Mouse (Mus musculus): ENCODE data around the gene Adamts9. TPM values are rescaled to one million over a fixed set of nuclear protein-coding genes. Genes with fewer than 3 reads are reported as not detected.

The Adamts9 gene
- total RNA-seq (2021): 10 to 100 TPM in 1 of 2 experiments, 1 to 10 TPM in 1; 8.9 to 10.3 TPM

DNA sequence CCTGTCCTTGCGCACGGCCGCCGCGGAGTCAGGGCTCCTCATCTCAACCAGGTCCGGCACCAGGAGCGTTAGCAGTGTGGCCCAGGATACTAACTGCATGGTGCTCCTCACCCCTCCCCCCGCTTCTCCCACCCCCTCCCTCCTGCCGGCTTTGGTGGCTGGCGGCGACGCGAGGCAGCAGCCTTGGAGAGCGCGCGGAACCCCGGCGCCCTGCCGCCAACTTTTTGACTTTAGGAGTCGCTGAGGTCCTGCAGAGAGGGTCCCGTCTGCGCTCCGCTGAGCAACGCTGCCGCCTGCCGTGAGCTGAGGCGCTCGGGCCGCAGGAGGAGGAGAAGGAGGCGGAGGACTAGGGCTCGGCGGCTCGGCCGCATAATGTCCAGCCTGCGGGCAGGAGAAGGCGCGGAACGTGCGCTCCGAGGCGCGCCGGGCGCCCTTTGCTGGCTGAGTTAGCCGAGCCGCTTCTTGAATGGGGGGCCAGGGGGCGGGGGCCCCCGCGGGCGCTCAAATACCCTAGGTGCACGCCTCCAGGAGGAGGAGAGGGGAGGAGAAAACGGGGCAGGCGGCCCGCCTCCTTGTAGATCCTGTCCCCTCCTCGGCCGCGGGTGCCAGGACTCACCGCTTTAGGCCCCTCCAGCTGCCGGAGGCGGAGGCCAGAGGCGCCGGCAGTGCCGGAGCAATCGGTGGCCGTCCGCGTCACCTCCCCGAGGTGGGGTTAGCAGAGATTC is at the start of gene Adamts9:
Gene Adamts9 (minus strand): TSS at position 436 of the 725 bp plus-strand sequence.
- peak; percentile 45 to 51 for DNase-seq

DNA sequence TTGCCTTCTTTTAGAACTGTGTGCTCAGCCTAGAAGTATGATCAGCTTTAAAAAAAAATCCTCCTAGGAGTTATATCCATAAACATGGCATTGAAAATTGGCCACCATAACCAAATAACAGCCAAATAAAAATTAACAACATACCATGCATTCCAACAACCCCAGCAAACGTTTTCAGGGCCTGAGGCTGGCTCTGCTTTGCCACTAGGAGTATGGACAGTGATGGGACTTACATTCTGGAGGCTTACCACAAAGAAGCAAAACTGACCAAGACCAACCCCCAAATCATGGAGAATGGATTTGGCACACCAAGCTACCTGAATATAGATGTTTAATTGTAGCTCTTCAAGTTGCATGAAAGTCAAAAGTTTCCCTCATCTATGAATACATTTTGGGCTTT is 48.3 kb upstream of the Adamts9 start:
- no peak for DNase-seq

DNA sequence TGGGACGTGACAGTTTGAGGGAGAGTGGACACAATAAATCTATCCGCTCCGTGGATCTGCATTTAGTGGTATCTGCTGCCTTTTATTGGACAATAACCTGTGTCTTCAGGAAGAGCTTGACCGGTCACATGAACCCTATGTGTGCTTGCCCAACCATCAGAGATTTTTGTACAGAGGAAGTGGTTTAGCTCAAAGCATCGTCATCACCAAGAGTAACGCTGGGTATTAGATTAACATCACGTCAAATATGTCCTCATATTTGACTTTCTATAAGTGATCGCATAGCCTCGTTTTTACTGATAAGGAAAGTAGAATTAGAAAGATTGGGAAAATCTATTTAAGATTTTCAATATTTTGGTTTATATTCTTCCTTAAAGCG is 45.3 kb upstream of the Adamts9 start:
- DNase-seq: no peak

DNA sequence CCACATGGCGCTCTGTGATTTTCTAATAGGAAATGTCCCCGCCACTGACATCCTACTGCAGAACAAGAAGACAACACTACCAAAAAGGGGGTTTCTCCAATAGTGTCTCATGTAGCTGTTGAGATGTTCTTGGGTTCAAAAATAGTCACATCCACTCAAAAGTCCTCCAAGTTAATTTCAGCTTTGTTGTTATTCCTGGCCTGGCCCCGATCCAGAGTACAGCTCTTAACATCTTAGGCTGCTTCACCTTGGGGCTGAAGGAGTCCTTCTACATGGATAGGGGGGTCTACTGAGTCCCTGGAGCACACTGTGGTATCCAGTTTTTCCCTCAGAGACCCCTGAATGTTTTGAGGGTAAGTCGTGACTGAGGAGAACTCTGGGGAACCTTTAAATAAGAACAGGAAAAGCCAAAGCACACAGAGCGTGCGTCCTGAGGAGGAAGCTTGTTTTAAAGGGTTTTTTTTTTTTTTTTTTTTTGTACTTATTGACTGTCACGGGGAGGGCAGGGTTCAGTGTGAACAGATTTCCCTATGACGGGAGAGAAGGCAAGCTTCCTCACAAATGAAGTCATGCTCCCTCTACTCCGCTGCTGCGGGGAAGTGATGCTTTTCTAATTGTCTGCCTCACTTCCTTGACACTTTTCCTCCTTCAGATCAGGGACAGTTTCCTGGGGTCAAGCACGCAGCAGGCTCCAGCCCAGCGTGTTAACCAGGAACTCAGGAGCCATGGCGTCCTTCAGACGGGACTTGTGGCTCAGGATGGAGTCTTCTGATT is 44.7 kb upstream of the Adamts9 start:
- DNase-seq: no peak

DNA sequence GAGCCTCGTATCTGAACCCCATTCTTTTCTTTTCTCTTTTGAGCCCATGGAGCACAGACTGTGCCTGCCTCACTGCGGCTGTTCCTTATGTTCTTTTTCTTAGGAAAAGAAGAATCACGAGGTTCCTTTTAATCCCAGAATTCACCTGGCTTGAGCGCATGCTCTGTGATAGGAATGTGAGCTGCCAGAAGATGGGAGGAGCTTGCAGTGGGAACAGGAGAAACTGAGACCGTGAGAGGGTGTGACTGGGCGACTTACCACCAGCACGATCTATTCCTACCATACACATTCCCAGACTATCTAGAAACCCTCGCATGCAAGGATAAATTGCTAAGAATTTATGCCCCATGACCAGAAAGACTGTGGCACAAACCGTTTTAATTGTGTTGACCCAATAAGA is 44.1 kb upstream of the Adamts9 start:
- DNase-seq: no peak

DNA sequence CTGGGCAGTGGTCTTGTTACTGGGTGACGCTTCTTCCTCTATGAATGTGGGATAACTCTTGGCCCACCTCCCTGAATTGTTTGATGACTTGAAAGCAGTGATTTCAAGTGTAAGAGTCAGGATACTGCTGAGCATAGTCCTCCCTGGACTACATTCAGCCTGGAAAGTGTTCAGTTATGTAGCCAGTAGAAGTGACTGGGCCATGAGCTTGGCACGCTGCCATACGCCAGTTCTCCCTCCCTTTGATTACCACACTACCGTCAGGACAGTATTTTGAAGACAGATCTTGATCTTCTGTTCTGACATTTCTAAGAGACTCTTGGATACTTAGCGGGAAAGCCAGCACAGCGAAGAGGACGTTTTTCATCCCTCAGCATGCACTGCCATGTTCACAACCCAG is 40.1 kb upstream of the Adamts9 start:
- DNase-seq: no peak

DNA sequence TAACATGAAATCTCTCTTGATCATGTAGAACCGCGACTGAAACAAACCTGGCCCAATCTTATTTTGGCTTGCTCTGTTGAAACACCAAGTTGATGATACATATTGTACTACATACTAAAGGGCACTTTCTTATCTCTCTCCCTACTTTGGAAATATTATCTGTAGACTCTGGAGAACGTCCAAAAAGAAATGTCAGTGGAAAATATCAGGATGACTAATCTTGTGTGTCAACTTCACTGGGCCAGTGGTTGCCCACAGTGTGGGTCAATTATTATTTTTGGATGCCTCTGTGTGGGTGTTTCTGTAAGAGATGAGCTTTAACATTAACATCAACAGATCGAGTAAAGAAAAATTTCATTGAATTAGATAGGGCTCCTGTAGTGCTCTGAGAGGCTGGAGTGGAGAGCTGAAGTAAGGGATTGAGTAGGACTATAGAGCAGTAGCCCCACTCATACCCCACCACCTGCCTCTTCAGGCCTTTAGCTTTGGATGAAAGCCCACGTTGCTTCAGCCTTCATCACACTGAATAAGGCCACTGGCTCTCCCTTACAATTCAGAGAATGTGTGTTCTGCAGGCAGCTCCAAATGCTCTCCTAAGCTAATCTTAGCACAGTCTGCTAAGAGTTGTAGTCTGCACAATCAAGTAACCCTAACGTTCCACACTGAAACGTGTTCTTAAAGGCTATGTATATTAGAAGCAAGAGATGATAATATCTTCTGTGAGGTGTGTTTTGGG is 38.3 kb upstream of the Adamts9 start:
- no peak for DNase-seq

DNA sequence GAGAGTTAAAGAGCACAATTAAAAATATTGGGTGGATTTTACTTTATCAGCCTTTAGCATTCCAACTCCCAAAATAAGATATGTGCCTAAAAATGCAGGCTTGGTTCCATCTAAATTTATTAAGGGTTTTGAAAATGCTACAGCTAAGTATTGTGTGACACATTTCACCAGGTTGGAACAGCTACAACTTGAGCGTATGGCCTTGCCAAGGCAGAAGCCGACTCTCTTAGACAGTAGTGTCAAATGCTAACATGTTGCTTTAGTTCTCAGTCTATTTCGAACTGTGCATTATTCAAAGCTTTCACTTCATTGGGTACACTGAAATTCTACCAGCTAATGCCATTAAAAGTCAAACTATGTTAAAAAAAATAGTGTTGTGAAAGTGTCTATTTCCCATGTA is 30.0 kb upstream of the Adamts9 start:
- no peak for DNase-seq

DNA sequence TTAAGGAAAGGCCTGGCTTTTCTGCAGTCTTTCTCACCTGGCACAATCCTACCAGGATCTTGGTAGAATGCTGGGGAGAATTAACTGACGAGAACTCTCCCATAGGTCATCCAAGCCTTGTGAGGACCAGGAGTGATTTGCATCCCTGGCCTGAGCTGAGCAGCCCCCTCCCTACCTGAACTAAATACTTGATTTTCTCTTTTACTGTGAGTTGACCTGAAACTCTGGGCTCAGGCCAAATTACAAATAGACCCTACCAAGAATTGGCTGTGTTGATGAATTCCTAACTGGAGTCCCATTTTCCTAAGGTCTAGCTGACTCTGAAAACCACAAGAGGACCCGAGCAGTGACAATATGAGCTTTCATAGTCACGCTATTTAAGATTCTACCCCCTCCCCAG is 25.4 kb upstream of the Adamts9 start:
- no peak for DNase-seq

DNA sequence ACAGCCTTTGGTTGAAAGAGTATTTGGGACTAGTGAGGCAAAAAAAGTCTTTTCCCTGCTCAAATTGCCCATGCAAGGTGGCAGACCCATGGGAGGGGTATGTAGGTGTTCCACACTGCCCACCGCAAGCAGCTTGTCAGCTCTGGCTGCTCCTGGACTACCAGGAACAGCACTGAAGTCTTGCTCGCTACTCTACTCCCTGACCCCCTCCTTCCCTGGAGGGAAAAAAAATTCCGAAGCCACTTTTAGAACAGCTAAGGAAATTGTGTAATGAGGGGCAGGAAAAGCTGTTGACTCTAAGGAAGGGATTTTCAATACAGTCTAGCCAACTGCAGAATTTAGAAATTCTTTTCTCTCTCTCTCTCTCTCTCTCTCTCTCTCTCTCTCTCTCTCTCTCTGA is 24.9 kb upstream of the Adamts9 start:
- DNase-seq: no peak

DNA sequence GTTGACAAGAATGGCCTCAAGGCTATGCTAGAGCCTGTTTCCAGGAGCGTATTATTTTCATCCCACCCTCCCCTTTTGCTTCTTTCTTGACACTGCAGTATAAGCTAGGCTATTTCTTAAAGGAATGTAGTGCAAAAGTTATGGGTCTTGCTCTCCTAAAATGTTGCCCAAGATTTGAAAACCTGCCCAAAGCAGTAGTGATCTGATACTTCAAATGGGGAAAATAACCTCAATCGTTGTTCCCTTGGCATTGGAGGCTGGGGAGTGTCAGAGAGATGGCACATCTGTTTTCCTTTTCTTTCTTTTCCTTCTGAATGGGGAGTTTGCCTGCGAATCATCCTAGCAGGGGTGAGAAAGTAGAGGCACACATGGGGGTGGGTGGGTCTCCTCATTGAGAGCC is 19.7 kb upstream of the Adamts9 start:
- no peak for DNase-seq

DNA sequence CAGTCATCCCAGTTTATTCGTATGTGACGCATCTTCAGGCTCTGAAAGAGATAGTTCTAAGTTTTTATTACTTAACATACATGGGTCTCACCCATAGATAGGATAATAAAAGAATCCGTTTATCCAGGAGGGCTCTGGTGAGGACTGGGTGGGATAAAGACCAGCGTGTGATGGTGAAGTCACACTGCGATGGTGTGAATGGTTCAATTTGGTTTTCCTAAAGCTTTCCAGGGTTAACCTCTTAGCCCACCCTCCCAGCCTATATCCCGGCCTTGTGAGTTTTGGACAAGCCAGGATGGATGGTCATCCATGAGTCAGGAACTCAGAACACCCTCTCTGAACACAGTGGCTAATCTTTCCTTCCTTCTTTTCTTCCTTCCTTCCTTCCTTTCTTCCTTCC is 17.7 kb upstream of the Adamts9 start:
- DNase-seq: no peak

DNA sequence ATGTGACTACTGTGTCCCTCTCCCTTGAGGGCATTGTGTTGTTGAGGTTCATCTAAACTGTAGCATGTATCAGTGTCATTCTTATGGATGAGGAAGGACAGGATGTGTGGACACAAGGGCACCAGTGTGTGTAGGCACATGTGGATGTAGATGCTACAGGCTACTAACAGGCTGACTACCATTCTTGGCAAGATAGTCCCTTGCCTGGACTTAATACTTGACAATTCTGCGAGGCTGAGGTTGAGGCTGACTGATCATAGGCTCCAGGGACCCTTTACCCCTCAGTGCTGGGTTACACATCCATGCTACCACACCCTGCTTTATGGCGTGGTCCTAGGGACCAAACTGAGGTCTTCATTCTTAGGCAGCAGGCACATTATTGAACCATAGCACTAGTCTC is 16.1 kb upstream of the Adamts9 start:
- no peak for DNase-seq

DNA sequence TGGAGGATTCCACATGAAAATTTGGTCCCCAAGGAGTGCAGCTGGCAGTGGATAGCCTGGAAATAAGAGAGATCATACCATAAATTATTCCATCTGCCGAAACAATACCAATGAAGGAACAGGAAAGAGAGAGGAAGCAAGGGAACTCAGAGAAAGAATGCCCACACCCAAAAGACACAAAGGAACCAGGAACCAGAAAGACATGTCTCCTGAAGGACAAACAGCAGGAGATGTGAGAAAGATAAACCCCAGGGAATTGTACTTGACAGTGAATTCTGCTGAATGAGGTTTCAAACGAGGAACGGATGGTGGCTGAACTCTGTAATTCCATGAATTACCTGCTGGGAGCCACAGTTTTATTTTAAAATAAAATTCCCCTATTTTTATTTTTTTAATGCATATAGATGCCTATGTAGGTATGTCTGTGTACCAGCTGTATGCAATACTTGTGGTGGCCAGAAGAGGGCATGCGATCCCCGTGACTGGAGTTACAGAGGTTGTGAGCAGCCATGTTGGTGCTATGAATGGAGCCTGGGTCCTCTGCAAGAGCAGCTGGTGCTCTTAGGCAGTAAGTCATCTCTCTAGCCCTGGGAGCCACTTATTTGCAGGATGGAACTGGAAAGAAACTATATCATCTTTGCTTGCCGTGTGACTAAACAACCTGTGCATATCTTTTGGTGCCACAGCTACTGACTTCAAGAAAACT is 4.2 kb upstream of the Adamts9 start:
- DNase-seq: no peak

DNA sequence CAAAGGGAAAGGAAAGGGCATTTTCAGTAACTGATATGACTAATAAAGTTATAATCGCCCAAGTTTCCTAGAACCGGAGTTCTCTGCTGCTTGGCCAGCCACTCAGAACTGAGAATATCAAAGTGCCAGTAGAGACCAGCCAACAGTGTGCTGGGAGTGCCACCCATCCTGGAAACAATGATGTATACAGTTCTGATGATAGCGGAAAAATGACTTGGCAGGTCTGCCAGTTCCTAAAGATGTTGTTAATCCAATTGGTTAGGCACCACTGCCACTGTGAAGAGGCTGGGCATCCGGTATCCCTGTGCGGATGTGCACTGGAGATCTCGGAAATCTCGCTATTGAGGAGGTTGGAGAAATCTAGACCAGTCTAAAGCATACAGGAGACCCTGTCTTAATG is 1.4 kb upstream of the Adamts9 start:
- no peak for DNase-seq

DNA sequence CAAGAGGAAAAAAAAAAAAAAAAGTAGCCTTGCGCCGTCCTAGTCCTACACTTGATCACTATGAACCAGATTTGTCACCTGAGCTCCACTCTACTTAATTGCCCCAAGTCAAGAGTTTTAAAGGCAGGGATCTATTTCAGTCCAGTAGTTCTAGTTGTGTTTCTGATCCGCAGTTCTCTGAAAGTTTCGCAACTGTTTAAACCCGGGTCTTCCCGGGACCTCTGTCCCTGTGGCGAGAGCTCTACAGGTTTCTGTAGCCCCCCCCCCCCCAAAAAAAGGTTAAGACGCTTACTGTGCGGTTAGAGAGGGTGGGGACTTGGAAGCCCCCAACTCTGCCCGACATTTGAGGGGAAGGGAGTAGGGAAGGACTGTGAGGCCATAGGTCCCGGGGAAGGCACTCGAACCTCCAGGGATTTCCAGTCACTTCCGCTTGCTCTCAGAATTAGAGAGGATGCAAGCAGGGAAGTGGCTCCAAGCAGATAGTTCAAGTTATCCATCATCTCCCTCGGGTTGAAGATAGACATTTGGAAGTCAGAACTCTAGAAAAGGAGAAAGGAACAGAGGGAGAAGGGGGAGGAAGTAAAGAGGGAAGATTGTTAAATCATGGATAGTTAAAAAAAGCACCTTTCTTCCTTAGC is 875 bp upstream of the Adamts9 start:
- no peak for DNase-seq

DNA sequence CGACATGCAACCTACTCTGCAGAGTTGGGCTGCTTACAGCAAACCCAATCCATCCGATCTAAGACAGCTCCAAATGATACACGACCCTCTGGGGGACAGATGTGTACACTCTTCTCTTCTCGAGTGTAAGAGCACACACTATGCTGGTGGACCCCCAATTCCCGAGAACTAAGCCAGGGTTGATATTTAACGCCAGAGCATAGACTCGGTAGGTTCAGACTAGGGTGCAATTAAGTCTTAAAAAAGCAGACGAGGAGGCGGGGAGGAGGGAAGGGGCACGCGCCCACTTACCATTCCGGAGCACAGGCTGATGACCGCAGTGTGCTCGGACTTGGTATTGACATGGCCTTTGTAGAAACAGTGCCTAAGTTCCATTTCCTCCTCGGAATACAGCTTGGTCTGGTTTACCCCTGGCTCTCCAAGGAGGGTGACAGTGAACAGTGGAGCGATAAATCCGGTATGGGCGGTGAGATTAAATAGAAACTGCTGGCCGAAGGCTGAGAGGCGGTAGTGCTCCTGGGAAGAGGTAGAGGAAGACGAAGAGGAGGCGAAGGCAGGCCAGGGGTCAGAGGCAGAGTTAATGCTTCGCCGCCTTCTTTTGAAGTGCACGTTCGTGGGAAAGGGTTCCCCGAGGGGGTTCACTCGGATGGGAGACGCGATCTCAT is 1.4 kb downstream of the Adamts9 start:
- DNase-seq: peak in 1 of 2 experiments; percentile 16

DNA sequence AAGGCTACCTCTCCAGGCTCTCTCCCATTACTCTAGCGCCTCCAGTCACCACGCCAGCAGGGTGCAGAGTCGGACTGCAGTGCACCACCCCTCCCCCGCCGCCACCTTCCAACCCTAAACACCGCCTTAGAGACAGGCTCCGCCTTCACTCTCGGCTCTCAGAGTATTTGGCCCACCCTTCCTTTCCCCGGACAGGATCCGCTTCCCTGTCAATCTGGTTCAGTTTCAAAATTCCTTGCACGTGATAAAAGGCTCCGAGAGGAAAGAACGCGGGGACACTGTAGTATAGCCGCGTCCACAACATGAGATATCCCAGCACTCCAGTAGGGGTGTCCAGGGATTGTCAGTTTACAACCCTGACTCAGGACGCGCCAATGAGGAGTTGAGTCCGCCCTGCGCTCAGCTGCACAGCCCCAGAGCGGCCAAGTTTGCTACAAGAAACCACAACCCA is 2.0 kb downstream of the Adamts9 start:
- peak; percentile 58 to 65 for DNase-seq

DNA sequence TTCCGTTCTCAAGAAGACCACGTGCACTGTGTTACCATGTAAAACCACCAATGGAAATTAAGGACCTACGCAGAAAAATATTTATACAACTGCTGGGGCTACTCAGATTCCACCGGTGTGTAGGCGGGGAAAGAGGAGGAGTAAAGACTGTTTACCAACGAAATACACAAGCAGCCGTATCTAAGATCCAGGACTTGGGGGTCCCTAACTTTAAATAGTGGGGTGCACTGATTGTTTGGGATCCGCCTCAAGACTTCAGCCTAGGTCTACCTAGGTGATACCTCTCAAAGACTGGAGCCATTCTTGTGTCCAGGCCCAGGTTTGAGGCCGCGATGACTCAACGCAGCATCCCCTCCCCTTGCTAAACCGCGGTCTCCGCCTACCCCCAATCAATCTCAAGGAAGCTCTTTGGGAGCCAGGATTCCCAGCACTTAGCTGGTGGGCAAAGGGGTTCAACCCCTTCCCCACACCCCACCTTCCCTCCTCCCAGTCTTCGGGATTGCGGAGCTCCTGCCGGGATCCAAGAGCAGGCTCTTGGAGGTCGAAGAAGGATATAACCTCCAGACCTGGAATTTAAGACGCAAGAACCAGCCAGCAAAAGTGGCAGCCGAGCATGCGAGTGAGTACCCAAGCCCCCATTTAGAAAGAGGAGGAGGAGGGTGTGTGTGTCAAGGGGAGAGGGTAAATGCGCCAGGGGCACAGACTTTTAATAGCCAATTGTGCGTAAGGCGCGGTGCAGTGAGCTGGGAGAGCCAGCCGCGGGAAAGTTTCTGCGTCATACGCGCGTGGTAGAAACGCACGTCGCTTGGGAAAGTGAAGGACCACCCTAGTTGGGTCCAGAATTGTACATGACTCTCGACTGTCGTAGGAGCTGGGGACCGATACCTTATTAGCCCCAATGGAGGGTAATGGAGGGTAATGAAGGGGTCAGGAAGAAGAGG is 2.8 kb downstream of the Adamts9 start:
- DNase-seq: peak; percentile 13 to 28

DNA sequence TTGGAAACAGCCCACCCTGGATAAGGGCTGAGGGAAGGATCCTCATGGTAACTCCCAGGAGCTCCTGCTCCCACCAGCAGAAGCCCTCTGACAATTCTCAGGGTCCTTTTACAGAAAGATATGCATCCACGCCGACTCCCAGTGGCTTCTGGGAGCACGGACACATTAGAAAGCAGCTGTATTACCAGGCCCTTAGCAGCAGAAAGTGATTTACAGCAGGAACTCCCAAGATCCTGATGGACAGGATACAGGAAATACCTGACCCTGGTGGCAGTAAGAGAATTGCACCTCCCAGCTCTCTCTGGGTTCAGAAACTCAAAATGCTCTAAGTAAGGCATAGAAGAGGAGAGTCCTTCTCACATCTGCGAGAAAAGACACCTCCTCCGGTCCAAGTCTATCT is 15.0 kb downstream of the Adamts9 start:
- no peak for DNase-seq

Data from layer of hippocampus, postnatal 36 days (tissue).